Mouse (Mus musculus): ENCODE data around the gene Slc6a4. TPM values are rescaled to one million over a fixed set of nuclear protein-coding genes. Genes with fewer than 3 reads are reported as not detected.

Gene Slc6a4
- polyA plus RNA-seq, 1 experiment from 2014 or later: 14.0 TPM

GRCm38 (mm10) chr11:77009069-77010025, 10.9 kb downstream of the Slc6a4 start:
- Histone ChIP-seq H3K36me3 (ENCODE audit: control insufficient read depth, insufficient read depth, low read length) (no peaks in the 10 kb centered on the region), H3K27ac (ENCODE audit: low read depth, low read length) (no peak overlapping the region), H3K4me1 (ENCODE audit: control insufficient read depth, insufficient read depth, low read depth, low read length) (no peaks in the 10 kb centered on the region), H3K4me2 (ENCODE audit: low read length) (no peak overlapping the region), H3K9me3 (ENCODE audit: control insufficient read depth, low read length) (no peaks in the 10 kb centered on the region), H3K9ac (ENCODE audit: low read depth, low read length) (no peak overlapping the region), H3K27me3 (replicated peaks; ENCODE audit: control insufficient read depth, insufficient read depth, low read length) (no peaks in the 10 kb centered on the region), H3K4me3 (ENCODE audit: low read length) (no peak overlapping the region)
- WGBS: 80% methylated on average over 16 of the region's 16 CpGs
- ATAC-seq: no peak

- no peak overlapping the region for H3K4me2 ChIP-seq (ENCODE audit: low read length)
- no peak overlapping the region for H3K27ac ChIP-seq (ENCODE audit: low read depth, low read length)
- H3K36me3 ChIP-seq (ENCODE audit: control insufficient read depth, insufficient read depth, low read length): no peaks in the 10 kb centered on the region
- no peaks in the 10 kb centered on the region for H3K27me3 ChIP-seq (replicated peaks; ENCODE audit: control insufficient read depth, insufficient read depth, low read length)
- no peaks in the 10 kb centered on the region for H3K9me3 ChIP-seq (ENCODE audit: control insufficient read depth, low read length)
- H3K4me1 ChIP-seq (ENCODE audit: control insufficient read depth, insufficient read depth, low read depth, low read length): no peaks in the 10 kb centered on the region
- H3K9ac ChIP-seq (ENCODE audit: low read depth, low read length): no peak overlapping the region
- H3K4me3 ChIP-seq (ENCODE audit: low read length): no peak overlapping the region
- no peak for ATAC-seq
- WGBS: 78% methylated on average over 10 of the region's 10 CpGs
These were observed 12.5 kb downstream of the Slc6a4 start for GRCm38 (mm10) chr11:77010762-77011475.

GRCm38 (mm10) chr11:77018046-77018445, 19.6 kb downstream of the Slc6a4 start:
- no peaks in the 10 kb centered on the region for H3K27me3 ChIP-seq (replicated peaks; ENCODE audit: control insufficient read depth, insufficient read depth, low read length)
- no peak overlapping the region for H3K9ac ChIP-seq (ENCODE audit: low read depth, low read length)
- no peaks in the 10 kb centered on the region for H3K4me1 ChIP-seq (ENCODE audit: control insufficient read depth, insufficient read depth, low read depth, low read length)
- ATAC-seq: no peak
- H3K4me3 ChIP-seq (ENCODE audit: low read length): no peak overlapping the region
- H3K4me2 ChIP-seq (ENCODE audit: low read length): no peak overlapping the region
- H3K36me3 ChIP-seq (ENCODE audit: control insufficient read depth, insufficient read depth, low read length): no peaks in the 10 kb centered on the region
- H3K9me3 ChIP-seq (ENCODE audit: control insufficient read depth, low read length): no peaks in the 10 kb centered on the region
- H3K27ac ChIP-seq (ENCODE audit: low read depth, low read length): no peak overlapping the region
- WGBS: 70% methylated on average over 11 of the region's 11 CpGs

GRCm38 (mm10) chr11:77019539-77019938, 21.1 kb downstream of the Slc6a4 start:
- Histone ChIP-seq H3K27me3 (replicated peaks; ENCODE audit: control insufficient read depth, insufficient read depth, low read length) (no peaks in the 10 kb centered on the region), H3K27ac (ENCODE audit: low read depth, low read length) (no peak overlapping the region), H3K4me1 (ENCODE audit: control insufficient read depth, insufficient read depth, low read depth, low read length) (no peaks in the 10 kb centered on the region), H3K9me3 (ENCODE audit: control insufficient read depth, low read length) (no peaks in the 10 kb centered on the region), H3K36me3 (ENCODE audit: control insufficient read depth, insufficient read depth, low read length) (no peaks in the 10 kb centered on the region), H3K4me3 (ENCODE audit: low read length) (no peak overlapping the region), H3K9ac (ENCODE audit: low read depth, low read length) (no peak overlapping the region), H3K4me2 (ENCODE audit: low read length) (no peak overlapping the region)
- no peak for ATAC-seq
- 84% methylated on average over 8 of the region's 8 CpGs for WGBS

- no peaks in the 10 kb centered on the region for H3K27me3 ChIP-seq (replicated peaks; ENCODE audit: control insufficient read depth, insufficient read depth, low read length)
- H3K4me1 ChIP-seq (ENCODE audit: control insufficient read depth, insufficient read depth, low read depth, low read length): no peaks in the 10 kb centered on the region
- no peaks in the 10 kb centered on the region for H3K36me3 ChIP-seq (ENCODE audit: control insufficient read depth, insufficient read depth, low read length)
- H3K9me3 ChIP-seq (ENCODE audit: control insufficient read depth, low read length): no peaks in the 10 kb centered on the region
- WGBS: 74% methylated on average over 9 of the region's 9 CpGs
- no peak overlapping the region for H3K4me3 ChIP-seq (ENCODE audit: low read length)
- ATAC-seq: no peak
- H3K4me2 ChIP-seq (ENCODE audit: low read length): no peak overlapping the region
- no peak overlapping the region for H3K9ac ChIP-seq (ENCODE audit: low read depth, low read length)
- no peak overlapping the region for H3K27ac ChIP-seq (ENCODE audit: low read depth, low read length)
These were observed 23.5 kb downstream of the Slc6a4 start for GRCm38 (mm10) chr11:77021749-77022396.

- Histone ChIP-seq H3K27ac (ENCODE audit: low read depth, low read length) (no peak overlapping the region), H3K4me2 (ENCODE audit: low read length) (no peak overlapping the region), H3K4me1 (ENCODE audit: control insufficient read depth, insufficient read depth, low read depth, low read length) (no peaks in the 10 kb centered on the region), H3K36me3 (ENCODE audit: control insufficient read depth, insufficient read depth, low read length) (no peaks in the 10 kb centered on the region), H3K4me3 (ENCODE audit: low read length) (no peak overlapping the region), H3K27me3 (replicated peaks; ENCODE audit: control insufficient read depth, insufficient read depth, low read length) (no peaks in the 10 kb centered on the region), H3K9me3 (ENCODE audit: control insufficient read depth, low read length) (no peaks in the 10 kb centered on the region), H3K9ac (ENCODE audit: low read depth, low read length) (no peak overlapping the region)
- ATAC-seq: no peak
- WGBS: 71% methylated on average over 3 of the region's 3 CpGs
These were observed 28.2 kb downstream of the Slc6a4 start for GRCm38 (mm10) chr11:77026559-77026958.

GRCm38 (mm10) chr11:77028157-77028556, 29.8 kb downstream of the Slc6a4 start:
- no peak for ATAC-seq
- H3K4me3 ChIP-seq (ENCODE audit: low read length): no peak overlapping the region
- H3K36me3 ChIP-seq (ENCODE audit: control insufficient read depth, insufficient read depth, low read length): no peaks in the 10 kb centered on the region
- no peak overlapping the region for H3K27ac ChIP-seq (ENCODE audit: low read depth, low read length)
- no peaks in the 10 kb centered on the region for H3K9me3 ChIP-seq (ENCODE audit: control insufficient read depth, low read length)
- no peak overlapping the region for H3K9ac ChIP-seq (ENCODE audit: low read depth, low read length)
- no peaks in the 10 kb centered on the region for H3K27me3 ChIP-seq (replicated peaks; ENCODE audit: control insufficient read depth, insufficient read depth, low read length)
- WGBS: 92% methylated on average over 3 of the region's 3 CpGs
- no peaks in the 10 kb centered on the region for H3K4me1 ChIP-seq (ENCODE audit: control insufficient read depth, insufficient read depth, low read depth, low read length)
- no peak overlapping the region for H3K4me2 ChIP-seq (ENCODE audit: low read length)

- no peaks in the 10 kb centered on the region for H3K36me3 ChIP-seq (ENCODE audit: control insufficient read depth, insufficient read depth, low read length)
- no peaks in the 10 kb centered on the region for H3K27me3 ChIP-seq (replicated peaks; ENCODE audit: control insufficient read depth, insufficient read depth, low read length)
- H3K4me1 ChIP-seq (ENCODE audit: control insufficient read depth, insufficient read depth, low read depth, low read length): no peaks in the 10 kb centered on the region
- no peak overlapping the region for H3K4me2 ChIP-seq (ENCODE audit: low read length)
- H3K9ac ChIP-seq (ENCODE audit: low read depth, low read length): no peak overlapping the region
- no peak overlapping the region for H3K27ac ChIP-seq (ENCODE audit: low read depth, low read length)
- 80% methylated on average over 14 of the region's 14 CpGs for WGBS
- no peaks in the 10 kb centered on the region for H3K9me3 ChIP-seq (ENCODE audit: control insufficient read depth, low read length)
- H3K4me3 ChIP-seq (ENCODE audit: low read length): no peak overlapping the region
- ATAC-seq: no peak
These were observed 32.9 kb downstream of the Slc6a4 start for GRCm38 (mm10) chr11:77031151-77031934.

Measured in hindbrain, embryonic 16.5 days (tissue).